Mouse (Mus musculus) spleen, adult 2 months (tissue): ENCODE measurements around the gene Asic2.

Experiments used
- CTCF ChIP-seq: fragments of 200-500 bp; IDR thresholded peaks from 2 replicates; pipeline ENCODE4 v1.5.1; 2011; ENCODE audit warnings: mild to moderate bottlenecking, inconsistent platforms; ENCODE audit not compliant: insufficient read depth, insufficient read length, insufficient replicate concordance; ENCODE audit errors: extremely low read depth
- POLR2A ChIP-seq: fragments of 200-500 bp; IDR thresholded peaks from 2 replicates; pipeline ENCODE4 v1.6.1; 2011; ENCODE audit warnings: low read depth, low read length, inconsistent platforms

DNA sequence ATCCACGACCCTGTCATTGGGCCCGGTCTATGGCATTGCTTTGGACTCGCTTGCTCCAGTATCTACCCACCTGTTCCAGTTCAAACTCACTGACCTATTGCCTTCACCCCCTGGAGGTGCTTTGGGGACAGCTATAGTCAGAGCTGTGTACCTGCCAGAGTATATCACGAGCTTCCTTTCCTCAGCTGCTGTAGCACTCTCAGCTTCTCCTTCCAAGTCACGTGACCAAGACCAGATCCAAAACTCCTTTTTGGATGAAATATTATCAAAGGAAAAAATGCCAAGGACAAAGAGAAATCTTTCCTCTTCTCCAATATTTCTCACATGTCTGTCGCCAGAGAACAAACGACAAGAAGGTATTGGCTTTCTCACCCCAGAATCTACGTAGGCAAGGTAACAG lies 645.8 kb downstream of the Asic2 start:
- TF ChIP-seq CTCF (no peak), POLR2A (no peak)
